Mouse (Mus musculus) olfactory bulb, adult 2 months (tissue): ENCODE results near the gene Shpk.

Experiments used
- CTCF ChIP-seq: fragments of 200-500 bp; IDR thresholded peaks from 2 replicates; pipeline ENCODE4 v1.5.1; 2012; ENCODE audit warnings: low read depth, mild to moderate bottlenecking, low read length, moderate library complexity; ENCODE audit not compliant: insufficient read depth
- POLR2A ChIP-seq: fragments of 200-500 bp; IDR thresholded peaks from 2 replicates; pipeline ENCODE4 v1.6.1; 2012; ENCODE audit warnings: mild to moderate bottlenecking, low read depth, low read length, moderate library complexity; ENCODE audit not compliant: insufficient read depth

DNA sequence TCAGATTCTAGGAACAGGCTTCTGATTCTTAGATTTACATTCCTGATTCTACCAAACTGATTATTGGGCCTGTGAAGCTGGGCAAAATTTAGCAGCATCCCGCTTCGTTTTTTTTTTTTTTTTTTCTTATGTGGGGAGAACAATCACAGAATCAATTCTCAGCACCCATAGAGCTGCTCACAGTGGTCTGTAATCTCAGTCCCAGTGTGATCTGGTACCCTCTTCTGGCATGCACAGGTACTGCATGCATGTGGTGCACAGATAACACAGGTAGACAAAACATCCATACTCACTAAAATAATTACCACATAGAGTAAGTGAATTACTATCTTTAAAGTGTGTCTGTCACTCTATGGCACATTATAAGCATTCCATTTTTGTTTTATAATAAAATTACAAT, 8.4 kb downstream of the Shpk start:
- TF ChIP-seq CTCF (no peak), POLR2A (no peak)
